Mouse (Mus musculus): Measurements from ENCODE around the gene Phf7. TPM values are rescaled to one million over a fixed set of nuclear protein-coding genes. Genes with fewer than 3 reads are reported as not detected.
A peak's percentile ranks its signal among the peaks of the same experiment; 100 is the strongest.

The Phf7 gene
- total and polyA plus RNA-seq, 2 experiments from 2014 or later: 8.6 to 12.2 TPM

DNA sequence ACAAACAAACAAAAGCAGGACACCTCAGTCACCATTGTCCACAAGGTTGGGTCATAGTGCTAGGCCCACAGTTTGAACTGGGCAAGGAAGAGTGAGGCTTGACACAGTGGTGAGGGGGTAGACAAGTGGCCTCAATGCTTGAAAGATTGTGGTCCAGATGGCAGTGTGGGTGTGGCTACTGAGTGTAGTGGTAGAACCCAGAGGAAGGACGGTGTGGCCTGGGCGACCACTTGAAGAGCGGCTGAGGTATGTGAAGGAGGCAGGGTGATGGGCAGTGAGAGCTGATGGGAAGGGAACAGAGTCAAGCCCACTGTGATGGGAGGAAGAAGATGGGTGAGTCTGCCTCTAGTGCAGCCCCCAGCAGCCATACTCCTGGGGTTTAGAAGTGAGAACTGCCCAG is 36.4 kb downstream of the Phf7 start:
- H3K27ac ChIP-seq (ENCODE audit: low read depth, low read length): no peak overlapping the region
- H3K27me3 ChIP-seq (ENCODE audit: insufficient read depth, low read length): no peaks in the 10 kb centered on the region
- ATAC-seq: no peak
- H3K4me1 ChIP-seq (ENCODE audit: insufficient read depth): no peaks in the 10 kb centered on the region
- H3K9me3 ChIP-seq (ENCODE audit: low read length): no peaks in the 10 kb centered on the region
- TF ChIP-seq CTCF (IDR thresholded peaks at IDR 0.05; ENCODE audit: low read depth): no peak
- no peak overlapping the region for H3K4me2 ChIP-seq (ENCODE audit: low read depth)
- H3K4me3 ChIP-seq (ENCODE audit: low read depth, low read length): no peak overlapping the region
- no peak overlapping the region for H3K9ac ChIP-seq
- 84% methylated on average over 3 of the region's 3 CpGs for WGBS
- DNase-seq: no peak
- no peaks in the 10 kb centered on the region for H3K36me3 ChIP-seq (ENCODE audit: insufficient read depth)

DNA sequence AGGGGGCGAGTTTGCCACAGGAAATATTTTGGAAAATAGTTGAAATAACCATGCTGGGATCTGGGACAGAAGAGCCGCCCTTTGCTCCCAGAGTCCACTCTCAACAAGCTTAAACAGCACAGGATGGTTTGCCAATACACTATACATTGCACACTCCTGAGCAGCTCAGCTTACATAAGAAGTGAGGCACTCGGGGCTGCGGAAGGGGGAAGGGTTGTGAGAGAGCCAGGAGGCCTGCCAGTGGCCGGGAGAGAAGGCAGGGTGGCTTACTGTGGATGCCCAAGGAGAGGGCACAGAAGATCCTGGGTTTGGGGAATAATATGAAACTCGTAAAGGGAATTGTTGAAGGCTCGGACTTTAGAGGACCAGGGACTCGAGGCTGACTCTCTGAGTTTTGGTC is 37.2 kb downstream of the Phf7 start:
- Histone ChIP-seq H3K27ac (ENCODE audit: low read depth, low read length) (no peak overlapping the region), H3K36me3 (ENCODE audit: insufficient read depth) (no peaks in the 10 kb centered on the region), H3K4me3 (ENCODE audit: low read depth, low read length) (no peak overlapping the region), H3K9me3 (ENCODE audit: low read length) (no peaks in the 10 kb centered on the region), H3K9ac (no peak overlapping the region), H3K4me2 (ENCODE audit: low read depth) (no peak overlapping the region), H3K27me3 (ENCODE audit: insufficient read depth, low read length) (no peaks in the 10 kb centered on the region), H3K4me1 (ENCODE audit: insufficient read depth) (no peaks in the 10 kb centered on the region)
- TF ChIP-seq CTCF (IDR thresholded peaks at IDR 0.05; ENCODE audit: low read depth): no peak
- DNase-seq: no peak
- no peak for ATAC-seq
- 65% methylated on average over 8 of the region's 8 CpGs for WGBS

GRCm38 (mm10) chr14:31212499-31212898 is 38.6 kb downstream of the Phf7 start:
- TF ChIP-seq CTCF (IDR thresholded peaks at IDR 0.05; ENCODE audit: low read depth): no peak
- no peak for ATAC-seq
- no peak overlapping the region for H3K4me3 ChIP-seq (ENCODE audit: low read depth, low read length)
- no peak for DNase-seq
- H3K4me1 ChIP-seq (ENCODE audit: insufficient read depth): 0 out of 2 replicates have a peak, but pooled peaks cover under 1% of the 10 kb centered on the region
- no peaks in the 10 kb centered on the region for H3K27me3 ChIP-seq (ENCODE audit: insufficient read depth, low read length)
- H3K36me3 ChIP-seq (ENCODE audit: insufficient read depth): no peaks in the 10 kb centered on the region
- no peaks in the 10 kb centered on the region for H3K9me3 ChIP-seq (ENCODE audit: low read length)
- no peak overlapping the region for H3K4me2 ChIP-seq (ENCODE audit: low read depth)
- no peak overlapping the region for H3K9ac ChIP-seq
- 90% methylated on average over 3 of the region's 3 CpGs for WGBS
- no peak overlapping the region for H3K27ac ChIP-seq (ENCODE audit: low read depth, low read length)

DNA sequence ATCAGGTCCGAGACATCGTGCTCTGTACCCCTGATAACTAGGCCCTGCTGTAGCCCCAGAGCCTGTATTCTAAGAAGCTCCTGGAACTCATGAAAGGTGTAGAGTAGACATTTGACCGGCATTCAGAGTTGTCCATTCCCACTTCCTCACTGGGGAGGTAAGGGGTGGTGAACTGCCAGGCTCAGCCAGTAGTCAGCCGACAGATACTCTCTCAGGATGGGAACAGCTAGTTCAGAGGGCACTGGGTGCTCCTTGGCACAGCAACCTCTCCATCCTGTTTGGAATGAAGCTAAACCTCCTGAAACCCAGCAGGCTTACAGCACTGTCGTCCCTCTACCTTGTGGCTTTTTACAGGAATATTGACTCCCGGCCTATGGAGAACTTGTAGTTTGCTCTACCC is 39.3 kb downstream of the Phf7 start:
- Histone ChIP-seq H3K27me3 (ENCODE audit: insufficient read depth, low read length) (no peaks in the 10 kb centered on the region), H3K9ac (no peak overlapping the region), H3K36me3 (ENCODE audit: insufficient read depth) (no peaks in the 10 kb centered on the region), H3K4me1 (ENCODE audit: insufficient read depth) (0 out of 2 replicates have a peak, but pooled peaks cover 5% of the 10 kb centered on the region), H3K4me2 (ENCODE audit: low read depth) (no peak overlapping the region), H3K27ac (ENCODE audit: low read depth, low read length) (no peak overlapping the region), H3K9me3 (ENCODE audit: low read length) (no peaks in the 10 kb centered on the region), H3K4me3 (ENCODE audit: low read depth, low read length) (no peak overlapping the region)
- 90% methylated on average over 6 of the region's 6 CpGs for WGBS
- ATAC-seq (no peak), DNase-seq (no peak)
- TF ChIP-seq CTCF (IDR thresholded peaks at IDR 0.05; ENCODE audit: low read depth): no peak

DNA sequence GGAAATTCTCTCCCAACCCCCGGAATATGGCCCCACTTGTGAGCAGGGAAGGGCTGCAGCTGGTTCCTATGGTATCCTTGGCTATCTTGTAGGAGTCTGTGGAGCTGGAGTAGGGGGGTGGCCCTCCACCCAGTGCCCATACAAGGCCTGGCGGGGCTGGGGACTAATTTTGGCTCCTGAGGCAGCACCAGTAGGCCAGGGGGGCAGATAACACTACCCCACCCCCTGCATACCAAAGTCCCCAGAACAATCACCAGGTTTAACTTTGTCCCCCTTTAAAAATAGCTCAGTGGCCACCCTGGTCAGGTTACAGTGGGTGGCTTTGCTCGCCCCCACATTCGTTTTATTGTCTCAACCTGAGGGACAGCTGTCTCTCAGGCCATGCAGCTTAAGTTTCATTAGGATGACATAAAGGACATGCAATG is 42.0 kb downstream of the Phf7 start:
- H3K27me3 ChIP-seq (ENCODE audit: insufficient read depth, low read length): no peaks in the 10 kb centered on the region
- no peak for TF ChIP-seq CTCF (IDR thresholded peaks at IDR 0.05; ENCODE audit: low read depth)
- no peaks in the 10 kb centered on the region for H3K9me3 ChIP-seq (ENCODE audit: low read length)
- peaks cover 4% of the 10 kb centered on the region for H3K36me3 ChIP-seq (ENCODE audit: insufficient read depth)
- DNase-seq: no peak
- no peak for ATAC-seq
- no peak overlapping the region for H3K27ac ChIP-seq (ENCODE audit: low read depth, low read length)
- WGBS: 77% methylated on average over 4 of the region's 4 CpGs
- H3K4me2 ChIP-seq (ENCODE audit: low read depth): no peak overlapping the region
- no peak overlapping the region for H3K4me3 ChIP-seq (ENCODE audit: low read depth, low read length)
- no peak overlapping the region for H3K9ac ChIP-seq
- peaks cover 15% of the 10 kb centered on the region for H3K4me1 ChIP-seq (ENCODE audit: insufficient read depth)

DNA sequence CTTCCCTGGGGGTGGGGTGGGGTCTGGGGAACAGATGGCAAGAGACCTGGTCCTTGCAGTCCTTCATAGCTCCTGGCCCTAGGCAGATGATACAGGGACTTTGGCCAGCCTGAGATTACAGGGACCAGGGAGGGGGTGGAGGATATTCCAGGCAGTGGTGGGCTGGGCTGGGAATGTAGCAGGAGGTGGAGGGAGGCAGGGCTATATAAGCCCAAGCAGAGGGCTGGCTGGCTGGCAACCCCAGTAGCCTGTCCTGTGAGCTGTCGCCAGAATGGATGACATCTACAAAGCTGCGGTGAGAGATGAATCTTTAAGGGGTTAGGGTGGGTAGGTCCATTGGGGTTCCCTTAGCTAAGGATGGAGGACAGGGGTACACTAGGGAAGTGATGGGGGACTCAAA is 43.0 kb downstream of the Phf7 start, which contains the start of gene Tnnc1:
TSS of gene Tnnc1 (plus strand) at position 229 of the 400 bp plus-strand sequence.
- H3K9me3 ChIP-seq (ENCODE audit: low read length): no peaks in the 10 kb centered on the region
- ATAC-seq (no peak), DNase-seq (no peak)
- no peaks in the 10 kb centered on the region for H3K27me3 ChIP-seq (ENCODE audit: insufficient read depth, low read length)
- H3K27ac ChIP-seq (ENCODE audit: low read depth, low read length): peak within 1 kb of the TSS; percentile 94
- peaks cover 15% of the 10 kb centered on the region for H3K4me1 ChIP-seq (ENCODE audit: insufficient read depth)
- peaks cover 13% of the 10 kb centered on the region for H3K36me3 ChIP-seq (ENCODE audit: insufficient read depth)
- H3K4me2 ChIP-seq (ENCODE audit: low read depth): peak within 1 kb of the TSS; percentile 85
- H3K4me3 ChIP-seq (ENCODE audit: low read depth, low read length): peak within 1 kb of the TSS; percentile 79
- H3K9ac ChIP-seq: peak within 1 kb of the TSS; percentile 91
- no peak for TF ChIP-seq CTCF (IDR thresholded peaks at IDR 0.05; ENCODE audit: low read depth)
- 85% methylated on average over 2 of the region's 2 CpGs for WGBS

GRCm38 (mm10) chr14:31207070-31207830 is 43.9 kb downstream of the Phf7 start:
- no peaks in the 10 kb centered on the region for H3K9me3 ChIP-seq (ENCODE audit: low read length)
- peaks cover 22% of the 10 kb centered on the region for H3K36me3 ChIP-seq (ENCODE audit: insufficient read depth)
- ATAC-seq (peak; percentile 17), DNase-seq (no peak)
- 77% methylated on average over 13 of the region's 13 CpGs for WGBS
- no peak for TF ChIP-seq CTCF (IDR thresholded peaks at IDR 0.05; ENCODE audit: low read depth)
- H3K4me2 ChIP-seq (ENCODE audit: low read depth): peak overlapping the region; percentile 85
- H3K27ac ChIP-seq (ENCODE audit: low read depth, low read length): peak overlapping the region; percentile 94
- H3K27me3 ChIP-seq (ENCODE audit: insufficient read depth, low read length): no peaks in the 10 kb centered on the region
- peaks cover 15% of the 10 kb centered on the region for H3K4me1 ChIP-seq (ENCODE audit: insufficient read depth)
- peak overlapping the region; percentile 79 for H3K4me3 ChIP-seq (ENCODE audit: low read depth, low read length)
- H3K9ac ChIP-seq: peak overlapping the region; percentile 91
